Mouse (Mus musculus): Measurements from ENCODE around the gene Hnrnph1. TPM values are rescaled to one million over a fixed set of nuclear protein-coding genes. Genes with fewer than 3 reads are reported as not detected.

Hnrnph1 gene
- total RNA-seq, 2 experiments from 2014 or later, result 508 to 515 TPM

Small RNA genes within 50 kb of the gene (microRNA-seq; reads per million reads assigned to microRNA genes)
- not detected for gene Mir804

Other genes starting within 250 kb of the Hnrnph1 start
- gene Tbc1d9b, start 245.6 kb upstream of the Hnrnph1 start, total RNA-seq (2021), result 10 to 100 TPM; 47.1 to 56.9 TPM
- gene Mrnip, start 202.5 kb upstream of the Hnrnph1 start, total RNA-seq (2021), result 10 to 100 TPM; 19.1 to 20.3 TPM
- gene Sqstm1, start 166.2 kb upstream of the Hnrnph1 start, total RNA-seq (2021), result 100 to 1,000 TPM; 262 to 293 TPM
- 100 to 1,000 TPM; 179 to 189 TPM for gene Mgat4b, start 166.1 kb upstream of the Hnrnph1 start, total RNA-seq (2021)
- gene Ltc4s, start 138.4 kb upstream of the Hnrnph1 start, total RNA-seq (2021), result 1 to 10 TPM; 3.1 to 4.1 TPM
- gene Maml1, start 84.7 kb upstream of the Hnrnph1 start, total RNA-seq (2021), result 10 to 100 TPM; 11.9 to 12.5 TPM
- gene Canx, start 51.3 kb upstream of the Hnrnph1 start, total RNA-seq (2021), result 100 to 1,000 TPM; 377 to 394 TPM
- not detected for gene Cby3, start 22.5 kb upstream of the Hnrnph1 start, total RNA-seq (2021)
- 10 to 100 TPM; 21.3 to 22.5 TPM for gene Rufy1, start 54.1 kb downstream of the Hnrnph1 start, total RNA-seq (2021)
- 10 to 100 TPM in 1 of 2 experiments, 1 to 10 TPM in 1; 9.6 to 10.2 TPM for gene Adamts2, start 225.1 kb downstream of the Hnrnph1 start, total RNA-seq (2021)